Mouse (Mus musculus): ENCODE measurements around the gene Coro2a.

DNA sequence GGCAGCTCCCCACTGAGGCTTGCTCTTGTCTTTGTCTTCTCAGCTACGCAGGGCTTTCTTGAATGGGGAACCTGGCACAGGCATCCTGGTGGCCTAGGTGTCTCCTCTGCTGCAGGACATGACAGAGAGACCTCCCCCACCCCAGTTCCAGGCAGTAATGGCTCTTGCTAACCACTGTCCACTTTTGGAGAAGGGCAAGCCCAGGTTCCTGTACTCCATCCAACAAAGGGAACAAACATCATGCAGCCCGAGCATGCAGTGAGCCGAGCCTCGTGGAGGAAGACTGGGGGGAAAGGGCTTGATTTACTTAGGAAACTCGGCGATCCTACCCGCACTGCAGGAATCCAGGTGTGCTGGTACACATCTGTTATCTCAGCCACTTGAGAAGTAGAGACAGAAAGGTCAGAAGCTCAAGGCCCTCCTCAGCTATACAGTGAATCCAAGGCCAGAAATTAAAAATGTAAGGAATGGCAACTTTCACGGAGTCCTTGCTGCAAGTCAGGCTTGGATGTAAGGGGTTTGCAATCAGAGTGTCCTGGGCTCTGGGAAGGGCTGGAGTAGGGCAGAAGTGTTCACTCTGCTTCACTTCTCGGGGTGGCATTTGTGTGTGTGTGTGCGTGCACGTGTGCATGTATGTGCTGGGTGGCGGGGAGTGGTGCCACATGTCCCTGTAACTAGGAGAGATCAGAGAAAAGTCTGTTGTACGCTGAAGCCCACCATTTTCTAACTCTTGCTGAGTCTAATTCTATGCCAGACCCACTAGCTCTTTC, 16.8 kb downstream of the Coro2a start:
- TF ChIP-seq CTCF (conservative IDR thresholded peaks at IDR 0.05; ENCODE audit: insufficient read depth, insufficient read length, low read depth, low read length): no peak
- TF ChIP-seq POLR2A (IDR thresholded peaks at IDR 0.05; ENCODE audit: low read depth, low read length): no peak
